14 mouse cellular contexts compared by ENCODE assay signal in genomic region chr17:88328807-88329206, GRCm38 (mm10).
DNase-seq lines count a peak whose midpoint lies in the region; TF ChIP-seq lines count a peak whose summit lies in the region.
"Had no signal": no experiment of that assay in that cellular context is flagged by ENCODE, and none has a peak within 500 bp of the region (broad histone marks: within the 10 kb centered on the region; RNA-seq: fewer than 3 reads in every experiment).

No protein-coding gene starts in this region.

- no peak for TF ChIP-seq POLR2A in ES-Bruce4 (IDR thresholded peaks at IDR 0.05; ENCODE audit: insufficient read depth, low read length)

- DNase-seq in kidney, postnatal 10 days, result peak; percentile 12
- no peak for DNase-seq in kidney, adult 8-10 months
- DNase-seq in embryonic facial prominence, embryonic 10.5 days (ENCODE audit: low spot score), result peak; percentile 44
- no peak for DNase-seq in spleen, postnatal 4 days (ENCODE audit: low spot score in 2 of 2)
- DNase-seq in adrenal gland, postnatal 14 days, result no peak
- DNase-seq: cerebellum, adult 18-20 months; kidney, adult 9 months; layer of hippocampus, adult 9-11 months; left cerebral cortex, postnatal 4 days had no signal

- H3K4me1 ChIP-seq in E14TG2a.4 (replicated peaks; ENCODE audit: low read depth, low read length) (peaks cover 56% of the 10 kb centered on the region), ES-Bruce4 (ENCODE audit: control insufficient read depth, insufficient read depth, low read length) (peaks cover 10% of the 10 kb centered on the region)
- H3K4me1 ChIP-seq in embryonic facial prominence, embryonic 10.5 days, result peaks cover 43% of the 10 kb centered on the region

- peak; percentile 91 for TF ChIP-seq EP300 in ES-Bruce4 (IDR thresholded peaks at IDR 0.05; ENCODE audit: insufficient read depth, low read depth, low read length)

- TF ChIP-seq CTCF in E14TG2a.4 (conservative IDR thresholded peaks at IDR 0.05; ENCODE audit: low read length) (no peak), ES-Bruce4 (IDR thresholded peaks at IDR 0.05; ENCODE audit: low read depth, low read length) (no peak)

- H3K27ac ChIP-seq in ES-Bruce4 (ENCODE audit: insufficient read depth, low read length), result no peak overlapping the region
- H3K27ac ChIP-seq in embryonic facial prominence, embryonic 10.5 days (replicated peaks), result peak overlapping the region; percentile 59; the same call in 1 of the 2 replicates
- H3K27ac ChIP-seq: embryonic facial prominence, embryonic 15.5 days; liver, embryonic 15.5 days had no signal

- H3K4me3 ChIP-seq in E14TG2a.4 (replicated peaks; ENCODE audit: low read length) (peak overlapping the region; percentile 43), ES-Bruce4 (ENCODE audit: low read depth, low read length) (no peak overlapping the region)
- H3K4me3 ChIP-seq in embryonic facial prominence, embryonic 10.5 days, result no peak overlapping the region
- H3K4me3 ChIP-seq: embryonic facial prominence, embryonic 15.5 days; liver, embryonic 15.5 days had no signal

- peaks cover 26% of the 10 kb centered on the region for H3K9me3 ChIP-seq in E14TG2a.4 (ENCODE audit: low read length)
- H3K9me3 ChIP-seq in ES-Bruce4 (replicated peaks; ENCODE audit: control insufficient read depth, insufficient read depth, low read length, poor library complexity, severe bottlenecking), result no peaks in the 10 kb centered on the region
- H3K9me3 ChIP-seq in embryonic facial prominence, embryonic 10.5 days, result peaks cover 7% of the 10 kb centered on the region
- H3K9me3 ChIP-seq: embryonic facial prominence, embryonic 15.5 days had no signal

- H3K27me3 ChIP-seq in E14TG2a.4 (ENCODE audit: insufficient read depth, low read length) (no peaks in the 10 kb centered on the region), ES-Bruce4 (ENCODE audit: control insufficient read depth, insufficient read depth, low read length, poor library complexity, severe bottlenecking) (no peaks in the 10 kb centered on the region)
- H3K27me3 ChIP-seq in embryonic facial prominence, embryonic 10.5 days (replicated peaks; ENCODE audit: low read depth, poor library complexity, severe bottlenecking), result peaks cover 29% of the 10 kb centered on the region
- H3K27me3 ChIP-seq: CH12.LX; embryonic facial prominence, embryonic 15.5 days; liver, embryonic 15.5 days had no signal

- no peak overlapping the region for H3K9ac ChIP-seq in ES-Bruce4 (ENCODE audit: low read depth, poor library complexity, severe bottlenecking)
- H3K9ac ChIP-seq: embryonic facial prominence, embryonic 15.5 days; liver, embryonic 15.5 days had no signal

- WGBS in embryonic facial prominence, embryonic 10.5 days, result 14% methylated on average over 8 of the region's 8 CpGs

- H3K36me3 ChIP-seq in E14TG2a.4 (ENCODE audit: insufficient read depth, low read length) (no peaks in the 10 kb centered on the region), ES-Bruce4 (ENCODE audit: control insufficient read depth, insufficient read depth, low read length, poor library complexity, severe bottlenecking) (no peaks in the 10 kb centered on the region)
- H3K36me3 ChIP-seq in embryonic facial prominence, embryonic 10.5 days (replicated peaks), result no peaks in the 10 kb centered on the region
- H3K36me3 ChIP-seq: embryonic facial prominence, embryonic 15.5 days; liver, embryonic 15.5 days had no signal

Comparison
In these comparisons a context has a peak if more than half of its experiments do, and no peak if none do; other contexts are left out.
1. DNase-seq: peak in kidney, postnatal 10 days (single experiment) and embryonic facial prominence, embryonic 10.5 days (single experiment); none in kidney, adult 8-10 months (0 of 2), spleen, postnatal 4 days (0 of 2) and adrenal gland, postnatal 14 days (single experiment).